Mouse (Mus musculus) gonadal fat pad, adult 2 months (tissue): ENCODE results near the gene Glipr1. TPM values are rescaled to one million over a fixed set of nuclear protein-coding genes. Genes with fewer than 3 reads are reported as not detected.

ENCODE experiments used
- DNase-seq: peaks from one replicate; pipeline ENCODE4 v3.0.0-alpha.2; 2012; ENCODE audit warnings: low read depth
- polyA plus RNA-seq: library from polyadenylated mRNA; depleted of rRNA; stranded (reverse); fragments of >200 nt; gene quantifications from 2 replicates; pipeline ENCODE4 v1.2.3, GENCODE M21; 2012; rRNA removed

Gene Glipr1
- polyA plus RNA-seq, 1 experiment, result 3.4 TPM

- DNase-seq, result no peak
Observed at GRCm38 (mm10) chr10:111960459-111960858, 42.0 kb downstream of the Glipr1 start.

GRCm38 (mm10) chr10:111959353-111959752 lies 43.1 kb downstream of the Glipr1 start:
- no peak for DNase-seq

GRCm38 (mm10) chr10:111958046-111958421 lies 44.4 kb downstream of the Glipr1 start:
- DNase-seq, result no peak

- no peak for DNase-seq
Observed at GRCm38 (mm10) chr10:111957271-111958045, 45.0 kb downstream of the Glipr1 start.

- DNase-seq, result no peak
Observed at GRCm38 (mm10) chr10:111955836-111956235, 46.6 kb downstream of the Glipr1 start.

GRCm38 (mm10) chr10:111949008-111949407 lies 53.4 kb downstream of the Glipr1 start:
- DNase-seq, result no peak

GRCm38 (mm10) chr10:111948041-111948440 lies 54.4 kb downstream of the Glipr1 start:
- no peak for DNase-seq

- DNase-seq, result no peak
Observed at GRCm38 (mm10) chr10:111945563-111945962, 56.9 kb downstream of the Glipr1 start.

GRCm38 (mm10) chr10:111943026-111943425 lies 59.4 kb downstream of the Glipr1 start:
- DNase-seq, result no peak

GRCm38 (mm10) chr10:111937146-111937534 lies 65.3 kb downstream of the Glipr1 start:
- no peak for DNase-seq

GRCm38 (mm10) chr10:111936491-111937145 lies 65.8 kb downstream of the Glipr1 start:
- DNase-seq, result no peak

GRCm38 (mm10) chr10:111936021-111936420 lies 66.4 kb downstream of the Glipr1 start:
- no peak for DNase-seq

Other genes with a start within 250 kb of the Glipr1 start
- 6.8 and 8.8 TPM in 2 replicates for gene Krr1, start 30.0 kb downstream of the Glipr1 start, polyA plus RNA-seq
- gene Glipr1l1, start 57.6 kb upstream of the Glipr1 start, polyA plus RNA-seq, result 0.19 TPM in 1 of 2 replicates, not detected in the other
- 0.11 TPM in 1 of 2 replicates, not detected in the other for gene Glipr1l2, start 80.7 kb upstream of the Glipr1 start, polyA plus RNA-seq
- gene Glipr1l3, start 157.7 kb upstream of the Glipr1 start, polyA plus RNA-seq, result 0.29 TPM in 1 of 2 replicates, not detected in the other
- gene Caps2, start 161.0 kb upstream of the Glipr1 start, polyA plus RNA-seq, result 0.19 and 0.42 TPM in 2 replicates